Mouse (Mus musculus) WW6 (cell line): Measurements from ENCODE around the gene Rpf2.

ENCODE experiments used
- DNase-seq: peaks from one replicate; pipeline ENCODE4 v3.0.0-alpha.2; 2013; ENCODE audit warnings: low read depth, low spot score

Rpf2 gene

DNA sequence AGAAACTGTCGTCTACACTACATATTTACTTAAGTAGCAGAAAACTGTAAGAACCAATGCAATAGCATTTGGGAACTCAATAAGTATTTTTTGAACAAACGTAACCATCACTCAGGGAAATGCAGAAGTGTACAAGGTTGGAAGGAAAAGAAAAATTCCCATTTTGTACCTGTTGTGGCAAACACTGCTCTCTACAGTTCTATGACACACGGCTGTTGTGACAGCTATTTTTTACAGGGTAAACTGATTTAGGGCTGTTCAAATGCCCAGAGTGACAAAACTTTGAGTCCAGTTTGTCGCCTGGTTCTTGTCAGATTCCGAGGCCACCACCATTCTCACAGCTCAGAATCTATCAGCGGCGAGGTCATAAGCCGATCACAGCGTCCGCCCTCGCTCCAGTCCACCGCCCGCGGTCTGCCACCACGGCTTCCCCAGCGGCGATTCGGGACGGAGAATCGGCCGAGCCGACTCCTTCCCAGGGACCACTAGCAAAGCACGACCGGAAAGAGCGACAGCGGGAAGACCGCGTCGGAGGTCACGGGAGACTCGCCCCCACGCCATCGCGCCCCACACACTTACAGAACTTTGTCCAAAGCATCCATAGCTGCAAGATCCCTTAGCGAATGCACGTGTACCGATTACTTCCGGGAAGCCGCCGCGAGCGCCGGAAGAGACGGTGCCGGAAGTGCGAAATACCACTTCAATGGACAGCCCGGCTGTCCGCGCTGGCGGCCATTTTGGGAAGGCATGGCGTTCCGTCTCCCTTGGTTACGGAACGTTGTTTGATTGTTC lies at the start of gene Rpf2:
Rpf2 (minus strand) TSS at position 663 of the 792 bp plus-strand sequence.
- DNase-seq: peak; percentile 63

GRCm38 (mm10) chr10:40292640-40293039 lies 45.8 kb upstream of the Rpf2 start:
- DNase-seq: no peak

DNA sequence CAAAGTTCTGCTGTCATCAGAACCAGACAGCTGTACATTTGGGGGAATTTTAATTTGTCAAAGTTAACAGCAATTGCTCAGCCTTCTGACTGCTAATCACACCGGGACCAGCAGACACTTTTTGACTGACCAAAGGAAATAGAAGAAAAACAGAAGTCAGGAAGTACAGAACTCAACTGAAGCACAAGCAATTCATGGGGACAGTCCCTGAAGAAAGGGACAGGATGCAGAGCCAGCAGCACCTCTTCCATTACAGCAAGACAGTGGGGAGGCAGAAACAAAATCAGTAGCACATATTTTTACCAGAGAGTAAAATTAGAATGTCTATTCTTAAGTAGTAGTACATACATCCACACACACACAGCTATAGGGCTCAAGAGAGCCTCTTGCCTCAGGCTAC lies 39.9 kb upstream of the Rpf2 start:
- no peak for DNase-seq

DNA sequence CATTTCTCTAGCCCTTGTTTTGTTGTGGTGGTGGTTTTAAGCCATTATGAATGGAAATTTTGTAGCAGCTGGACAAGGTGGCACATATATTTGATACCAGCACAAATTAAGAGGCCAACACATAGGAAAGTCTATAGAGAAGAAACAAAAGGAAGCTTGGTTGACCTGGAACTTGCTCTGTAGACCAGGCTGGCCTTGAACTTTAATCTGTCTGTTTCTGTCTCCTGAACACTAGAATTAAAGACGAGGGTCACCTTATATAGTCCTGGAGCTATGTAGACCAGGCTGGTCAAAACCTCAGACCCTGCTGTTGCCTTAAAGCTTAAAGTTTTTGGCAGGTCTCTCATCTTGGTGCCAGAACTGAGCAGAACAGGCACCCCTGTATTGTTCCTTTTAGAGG lies 38.7 kb upstream of the Rpf2 start:
- no peak for DNase-seq

DNA sequence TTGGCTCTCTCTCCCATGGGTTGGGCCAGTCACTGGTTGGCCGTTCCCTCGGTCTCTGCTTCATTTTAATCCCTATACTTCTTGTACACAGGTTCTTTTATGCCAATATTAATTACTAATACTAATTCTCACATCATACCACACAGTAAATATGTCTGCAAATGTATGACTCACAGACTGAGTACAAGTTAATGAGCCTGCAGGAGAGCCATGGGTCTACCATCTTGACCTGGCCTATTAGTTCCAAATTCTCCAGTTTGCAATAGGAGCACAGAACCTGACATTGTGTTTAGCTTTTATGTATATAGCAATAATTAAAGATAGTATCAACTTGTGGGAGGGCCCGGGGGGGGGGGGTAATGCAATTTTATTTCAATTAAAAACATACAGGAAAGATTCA lies 38.2 kb upstream of the Rpf2 start:
- DNase-seq: no peak

GRCm38 (mm10) chr10:40284179-40284831 lies 37.5 kb upstream of the Rpf2 start:
- DNase-seq: no peak

DNA sequence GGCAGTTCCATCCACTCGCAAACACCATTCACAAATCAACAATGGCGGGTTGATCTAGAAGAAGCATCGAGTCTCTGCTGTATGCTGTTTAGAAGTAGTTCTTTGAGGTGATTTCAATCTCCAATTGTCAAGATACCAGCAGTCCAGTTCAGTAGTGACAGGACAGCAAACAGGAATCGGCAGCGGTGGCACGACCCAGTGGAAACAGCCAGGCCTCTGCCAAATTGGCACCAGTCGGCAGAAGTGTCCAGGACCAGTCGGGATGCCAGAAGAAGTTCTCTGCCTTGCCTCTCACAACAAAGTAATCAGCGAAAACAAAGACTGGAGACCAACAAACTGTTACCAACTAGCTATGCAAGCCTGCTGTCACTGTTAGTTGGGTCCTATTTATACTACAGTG lies 36.8 kb upstream of the Rpf2 start:
- DNase-seq: no peak

GRCm38 (mm10) chr10:40281565-40281964 lies 34.7 kb upstream of the Rpf2 start:
- DNase-seq: no peak

DNA sequence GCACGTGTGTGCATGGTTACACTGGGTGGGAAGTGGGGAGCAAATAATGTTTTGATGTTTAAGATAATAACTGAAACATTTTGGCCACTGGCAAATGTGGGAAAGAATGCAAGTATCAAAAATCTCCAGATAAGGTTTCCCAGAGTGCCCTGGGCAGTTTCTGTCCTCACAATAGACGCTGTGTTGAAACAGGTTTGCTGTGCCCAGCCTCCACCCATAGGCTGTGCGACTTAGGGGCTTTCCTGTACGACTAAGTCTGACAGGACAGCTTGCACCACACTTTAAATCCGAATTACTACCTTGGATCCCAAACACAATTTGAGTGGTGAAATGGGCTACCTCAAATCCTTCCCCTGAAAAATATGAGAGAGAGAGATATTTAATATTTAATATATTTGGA lies 31.5 kb upstream of the Rpf2 start:
- no peak for DNase-seq

DNA sequence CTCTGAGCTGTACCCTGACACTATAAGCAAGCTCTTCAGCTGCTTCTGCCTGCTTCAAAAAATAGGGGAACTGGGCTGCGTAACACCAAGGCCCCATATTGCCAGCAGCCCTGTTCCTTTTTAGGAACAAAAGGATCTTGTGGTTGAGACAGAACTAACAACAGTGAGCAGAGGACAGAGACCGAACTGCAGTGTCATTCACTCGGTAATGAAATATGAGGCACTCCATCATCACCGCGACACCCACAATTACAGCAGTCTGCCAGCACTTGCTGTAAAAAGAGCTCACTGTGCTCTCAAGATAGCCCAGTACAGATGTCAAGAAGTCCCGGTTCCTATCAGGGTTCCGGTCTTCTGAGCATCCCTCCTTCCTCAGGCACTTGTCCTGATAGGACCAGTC lies 29.2 kb upstream of the Rpf2 start:
- no peak for DNase-seq

DNA sequence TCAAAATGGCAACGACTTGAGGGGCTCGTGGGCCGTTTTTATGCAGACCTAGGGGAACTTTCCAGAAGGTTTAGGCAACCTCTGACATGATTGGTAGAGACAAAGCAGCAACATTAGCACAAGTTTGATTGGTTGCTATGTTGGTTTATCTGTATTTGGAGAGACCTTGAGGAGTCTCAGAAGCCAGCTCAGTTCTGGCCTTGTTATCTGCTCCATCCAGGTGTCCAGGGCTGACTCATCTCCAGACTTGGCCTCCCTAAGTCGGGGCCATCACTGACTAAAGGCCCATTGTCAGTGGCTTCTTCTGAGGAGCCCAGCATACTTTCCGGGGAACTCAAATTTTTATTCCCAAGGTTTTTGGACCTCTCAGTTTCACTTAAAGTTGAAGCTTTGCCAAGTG lies 27.1 kb upstream of the Rpf2 start:
- no peak for DNase-seq

DNA sequence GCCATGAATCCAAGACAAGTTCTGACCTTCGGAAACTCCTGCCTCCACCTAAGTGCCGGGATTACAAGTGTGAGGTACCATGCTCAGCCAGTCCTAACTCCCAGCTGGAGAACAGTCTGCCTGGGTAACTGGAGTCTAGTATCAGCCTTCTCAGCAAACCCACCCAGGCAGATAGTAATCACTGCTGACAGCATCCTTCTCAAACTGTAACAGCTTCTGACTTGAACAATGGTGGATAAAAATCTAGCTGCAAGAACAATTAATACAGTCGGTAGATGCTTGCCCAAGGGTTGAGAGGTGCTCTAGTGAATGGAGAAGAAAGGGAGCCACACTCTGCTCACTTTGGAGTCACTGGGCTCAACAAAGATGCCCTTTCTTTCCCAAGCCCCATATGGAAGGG lies 24.4 kb upstream of the Rpf2 start:
- no peak for DNase-seq

GRCm38 (mm10) chr10:40264920-40265319 lies 18.1 kb upstream of the Rpf2 start:
- DNase-seq: no peak

DNA sequence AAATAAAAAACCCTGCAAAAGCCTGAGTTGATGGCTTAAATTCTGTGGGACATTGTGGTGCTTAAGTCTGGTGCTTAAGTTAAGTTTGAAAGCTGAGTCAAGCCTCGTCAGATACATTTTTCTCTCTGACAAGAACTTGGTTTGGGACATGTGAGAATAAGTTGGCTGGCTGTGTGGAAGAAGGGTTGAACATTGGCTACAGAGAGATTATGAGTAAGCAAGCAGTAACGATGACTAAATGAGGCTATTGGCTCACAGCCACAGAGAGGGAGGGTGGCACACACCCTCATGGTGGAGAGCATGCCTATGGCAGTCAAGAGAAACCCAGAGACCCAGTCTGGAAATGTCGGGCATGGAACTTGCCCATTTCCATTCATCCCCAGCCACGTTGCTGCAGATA lies 16.9 kb upstream of the Rpf2 start:
- no peak for DNase-seq

- no peak for DNase-seq
These were observed 15.4 kb upstream of the Rpf2 start for GRCm38 (mm10) chr10:40262200-40262599.

DNA sequence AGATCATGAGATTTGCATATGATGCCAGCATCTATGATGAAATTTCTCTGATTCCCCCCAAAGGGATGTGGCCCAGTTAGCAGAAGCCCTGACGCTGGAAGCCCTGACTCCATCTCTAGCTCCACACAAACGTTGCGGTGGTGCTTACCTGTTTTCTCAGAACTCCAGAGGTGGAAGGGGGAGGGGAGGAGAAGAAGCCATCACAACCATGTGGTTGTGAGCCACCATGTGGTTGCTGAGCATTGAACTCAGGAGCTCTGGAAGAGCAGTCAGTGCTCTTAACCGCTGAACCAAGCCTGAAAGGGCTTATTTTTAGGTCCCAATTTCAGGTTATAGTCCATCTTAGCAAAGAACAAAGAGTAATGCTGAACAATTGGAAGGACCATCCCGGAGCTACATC lies 13.5 kb upstream of the Rpf2 start:
- no peak for DNase-seq

DNA sequence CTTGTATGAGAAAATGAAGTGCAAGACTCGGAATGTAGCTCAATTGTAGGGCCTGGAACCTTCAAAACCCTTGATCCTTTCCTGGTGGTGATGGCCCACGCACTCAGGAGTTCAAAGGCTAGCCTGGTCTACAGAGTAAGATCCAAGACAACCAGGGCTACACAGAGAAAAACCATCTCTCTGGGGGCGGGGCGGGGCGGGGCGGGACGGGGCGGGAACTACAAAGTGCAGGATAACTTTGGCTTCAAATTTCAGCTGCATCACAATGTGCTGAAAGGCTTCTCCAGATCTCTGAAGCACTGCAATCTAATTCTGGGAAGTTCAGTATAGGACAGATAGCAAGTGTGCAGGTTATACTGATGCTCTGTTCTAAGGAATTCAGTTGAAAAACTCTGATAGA lies 12.7 kb upstream of the Rpf2 start:
- DNase-seq: no peak

- DNase-seq: no peak
These were observed 12.1 kb upstream of the Rpf2 start for GRCm38 (mm10) chr10:40258976-40259375.

- peak; percentile 81 for DNase-seq
These were observed 11.6 kb upstream of the Rpf2 start for GRCm38 (mm10) chr10:40258401-40258966.

DNA sequence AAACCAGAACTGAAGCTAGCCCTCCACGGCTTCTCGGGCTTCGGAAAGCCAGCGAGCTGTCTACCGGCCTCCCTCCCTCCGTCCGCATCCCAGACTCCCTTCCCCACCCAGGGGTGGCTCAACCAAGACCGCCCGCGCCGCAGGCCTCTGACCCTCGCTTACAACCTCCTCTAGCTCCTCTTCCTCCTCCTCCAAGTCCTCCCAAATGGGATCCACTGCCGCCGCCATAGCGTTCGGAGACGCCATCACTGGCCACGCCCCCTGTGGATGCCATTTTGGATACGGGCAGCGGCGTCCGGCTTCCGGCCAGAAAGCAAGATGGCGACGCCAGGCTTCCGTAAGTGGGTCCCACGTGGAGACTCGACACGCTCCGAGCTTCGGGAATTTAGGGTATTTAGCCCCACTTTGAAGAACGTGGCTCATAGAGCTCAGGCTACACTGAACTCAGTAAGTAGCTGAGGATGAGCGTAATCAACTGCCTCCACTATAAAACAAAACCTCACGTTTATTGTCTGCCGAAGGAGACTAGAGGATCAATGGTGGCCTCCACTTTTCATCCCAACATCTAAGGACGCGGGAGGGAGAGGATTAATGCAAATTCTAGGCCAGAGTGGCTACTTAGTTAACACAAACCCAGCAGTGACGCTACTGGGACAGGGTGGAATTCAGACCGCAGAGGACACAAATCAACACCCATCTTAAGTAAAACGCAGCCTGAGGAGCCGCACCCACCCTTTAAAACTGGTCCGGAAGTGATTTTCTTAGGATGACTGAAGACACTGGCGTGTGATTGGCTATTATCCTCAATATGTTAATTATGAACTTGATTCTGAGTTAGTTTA lies 10.8 kb upstream of the Rpf2 start, which contains the start of gene Gtf3c6:
Gtf3c6 (minus strand) TSS at position 695 of the 842 bp plus-strand sequence.
- peak; percentile 82 for DNase-seq

DNA sequence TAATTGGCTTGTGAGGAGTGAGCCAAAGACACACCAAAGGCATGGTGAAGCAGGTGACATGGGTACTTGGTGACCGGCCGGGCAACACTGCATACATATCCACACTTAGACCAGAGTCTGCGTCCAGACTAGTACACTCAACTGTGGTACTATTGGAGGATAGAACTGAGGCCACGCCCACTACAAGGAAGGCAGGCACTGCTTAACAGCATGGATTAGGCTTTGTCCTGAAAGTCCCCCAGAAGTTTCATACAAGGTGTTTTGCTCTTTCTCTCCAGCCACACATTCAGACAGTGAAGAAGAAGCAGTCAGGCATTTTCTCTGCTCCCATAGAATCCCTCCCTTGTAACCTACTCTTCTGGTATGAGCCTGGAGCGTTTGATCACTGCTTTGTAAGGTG lies 9.9 kb upstream of the Rpf2 start:
- no peak for DNase-seq

GRCm38 (mm10) chr10:40250969-40251368 lies 4.1 kb upstream of the Rpf2 start:
- no peak for DNase-seq
